Mouse (Mus musculus) forebrain, embryonic 11.5 days (tissue): ENCODE data around the gene Fam117a. TPM values are rescaled to one million over a fixed set of nuclear protein-coding genes. Genes with fewer than 3 reads are reported as not detected.
"Not testable (repeated sequence)": the region's sequence is repeated elsewhere in the genome, so short reads cannot be mapped to it uniquely, and the experiment has no call there.

Source experiments
- ATAC-seq: fragments of 200-750 bp; cut with Nextera tagmentation; replicated peaks from 2 replicates; pipeline ENCODE4 v1.8.0; 2017; ENCODE audit warnings: moderate TSS enrichment; ENCODE audit not compliant: low FRiP score
- DNase-seq: peaks from one replicate; pipeline ENCODE4 v3.0.0-alpha.2; 2017; ENCODE audit warnings: low spot score
- H3K27ac ChIP-seq: fragments of 300-500 bp; sonication (generic); 2 replicates; pipeline ENCODE4 v1.5.1; 2014; ENCODE audit warnings: low read depth, low read length
- H3K27me3 ChIP-seq: fragments of 300-500 bp; sonication (generic); 2 replicates; pipeline ENCODE4 v1.6.1; 2014; ENCODE audit warnings: mild to moderate bottlenecking, low read length, mixed read lengths; ENCODE audit not compliant: control insufficient read depth, insufficient read depth
- H3K36me3 ChIP-seq: fragments of 300-500 bp; sonication (generic); 2 replicates; pipeline ENCODE4 v1.6.1; 2014; ENCODE audit warnings: mild to moderate bottlenecking, low read length, moderate library complexity, mixed read lengths; ENCODE audit not compliant: control insufficient read depth, insufficient read depth
- H3K4me1 ChIP-seq: fragments of 300-500 bp; sonication (generic); replicated peaks from 2 replicates; pipeline ENCODE4 v1.6.1; 2014; ENCODE audit warnings: low read length, mixed read lengths; ENCODE audit not compliant: control insufficient read depth, insufficient read depth
- H3K4me2 ChIP-seq: fragments of 300-500 bp; sonication (generic); 2 replicates; pipeline ENCODE4 v1.6.1; 2014; ENCODE audit warnings: low read depth, mild to moderate bottlenecking, low read length, moderate library complexity, mixed read lengths; ENCODE audit not compliant: severe bottlenecking
- H3K4me3 ChIP-seq: fragments of 300-500 bp; sonication (generic); 2 replicates; pipeline ENCODE4 v1.5.1; 2014; ENCODE audit warnings: low read depth, low read length
- H3K9ac ChIP-seq: fragments of 300-500 bp; sonication (generic); 2 replicates; pipeline ENCODE4 v1.6.1; 2014; ENCODE audit warnings: low read length
- H3K9me3 ChIP-seq: fragments of 300-500 bp; sonication (generic); 2 replicates; pipeline ENCODE4 v1.6.1; 2016; ENCODE audit warnings: low read length, mixed read lengths; ENCODE audit not compliant: control insufficient read depth
- WGBS: fragments of 180-500 bp; shearing (Covaris S2); extraction: QIAGEN DNeasy Blood & Tissue Kit; methylation state at CpG from one replicate; pipeline ENCODE4 v1.1.7; 2014; 5-methylcytosine and 5-hydroxymethylcytosine counted together
- polyA plus RNA-seq: library from polyadenylated mRNA; unstranded; fragments of >200 nt; fragmentation: Nextera tagmentation; extraction: Ambion mirVana; gene quantifications from 2 replicates; pipeline ENCODE4 v1.2.1, GENCODE M21; 2014

Gene Fam117a
- polyA plus RNA-seq, 1 experiment from 2014 or later, result 8.9 TPM

- Histone ChIP-seq H3K4me2 (no peak overlapping the region), H3K27ac (no peak overlapping the region), H3K9me3 (no peaks in the 10 kb centered on the region), H3K4me1 (peaks cover 2% of the 10 kb centered on the region; the same call in 1 of the 2 replicates), H3K27me3 (no peaks in the 10 kb centered on the region), H3K9ac (no peak overlapping the region), H3K4me3 (no peak overlapping the region), H3K36me3 (no peaks in the 10 kb centered on the region)
- DNase-seq (no peak), ATAC-seq (no peak)
- WGBS, result 80% methylated on average over 4 of the region's 4 CpGs
Observed at GRCm38 (mm10) chr11:95405771-95406170, 69.0 kb downstream of the Fam117a start.

- H3K4me2 ChIP-seq, H3K9me3 ChIP-seq, H3K4me3 ChIP-seq, H3K4me1 ChIP-seq, H3K9ac ChIP-seq, H3K27ac ChIP-seq, DNase-seq, ATAC-seq, H3K27me3 ChIP-seq, H3K36me3 ChIP-seq: not testable (repeated sequence)
- 95% methylated on average over 5 of the region's 5 CpGs for WGBS
Observed at GRCm38 (mm10) chr11:95406398-95406797, 69.6 kb downstream of the Fam117a start.

GRCm38 (mm10) chr11:95409450-95410112 lies 72.8 kb downstream of the Fam117a start:
- Histone ChIP-seq H3K9ac (no peak overlapping the region), H3K27ac (no peak overlapping the region), H3K36me3 (no peaks in the 10 kb centered on the region), H3K4me3 (no peak overlapping the region), H3K4me1 (no peaks in the 10 kb centered on the region), H3K9me3 (no peaks in the 10 kb centered on the region), H3K4me2 (no peak overlapping the region), H3K27me3 (peaks cover 2% of the 10 kb centered on the region; the same call in 1 of the 2 replicates)
- DNase-seq (no peak), ATAC-seq (no peak)
- 90% methylated on average over 10 of the region's 10 CpGs for WGBS

GRCm38 (mm10) chr11:95411453-95412013 lies 74.7 kb downstream of the Fam117a start:
- Histone ChIP-seq H3K4me2 (no peak overlapping the region), H3K27me3 (peaks cover 2% of the 10 kb centered on the region; the same call in 1 of the 2 replicates), H3K4me3 (no peak overlapping the region), H3K27ac (no peak overlapping the region), H3K36me3 (no peaks in the 10 kb centered on the region), H3K4me1 (peaks cover 3% of the 10 kb centered on the region; the same call in 1 of the 2 replicates), H3K9ac (no peak overlapping the region), H3K9me3 (no peaks in the 10 kb centered on the region)
- DNase-seq (no peak), ATAC-seq (no peak)
- WGBS, result 69% methylated on average over 6 of the region's 6 CpGs

- H3K27me3 ChIP-seq, result peaks cover 2% of the 10 kb centered on the region; the same call in 1 of the 2 replicates
- peaks cover 3% of the 10 kb centered on the region; the same call in 1 of the 2 replicates for H3K4me1 ChIP-seq
- no peak overlapping the region for H3K9ac ChIP-seq
- ATAC-seq, result no peak
- no peak overlapping the region for H3K4me3 ChIP-seq
- H3K9me3 ChIP-seq, result no peaks in the 10 kb centered on the region
- no peak overlapping the region for H3K4me2 ChIP-seq
- H3K36me3 ChIP-seq, result no peaks in the 10 kb centered on the region
- no peak overlapping the region for H3K27ac ChIP-seq
- WGBS, result 94% methylated on average over 3 of the region's 3 CpGs
- DNase-seq, result no peak
Observed at GRCm38 (mm10) chr11:95412615-95413014, 75.8 kb downstream of the Fam117a start.

- ATAC-seq, result peak; percentile 82
Observed at GRCm38 (mm10) chr11:95413641-95414535, 77.1 kb downstream of the Fam117a start, which contains the start of gene Spop. Gene Spop (plus strand): TSS chr11:95414080.

GRCm38 (mm10) chr11:95414536-95415161 lies 77.8 kb downstream of the Fam117a start:
- peaks cover 3% of the 10 kb centered on the region; the same call in 1 of the 2 replicates for H3K4me1 ChIP-seq
- peak; percentile 89 for ATAC-seq
- H3K27me3 ChIP-seq, result peaks cover 2% of the 10 kb centered on the region; the same call in 1 of the 2 replicates
- H3K9me3 ChIP-seq, result no peaks in the 10 kb centered on the region
- peak overlapping the region; percentile 46 for H3K4me3 ChIP-seq
- peak overlapping the region; percentile 64 for H3K9ac ChIP-seq
- under 1% methylated on average over 28 of the region's 28 CpGs for WGBS
- peak overlapping the region; percentile 93 for H3K27ac ChIP-seq
- H3K36me3 ChIP-seq, result no peaks in the 10 kb centered on the region
- H3K4me2 ChIP-seq, result peak overlapping the region; percentile 62
- DNase-seq, result peak; percentile 99

More at GRCm38 (mm10) chr11:95413641-95414535, 77.1 kb downstream of the Fam117a start, which contains the start of gene Spop:
- Histone ChIP-seq H3K9ac (peak within 1 kb of the TSS; percentile 64), H3K27me3 (peaks cover 2% of the 10 kb centered on the region; the same call in 1 of the 2 replicates), H3K27ac (peak within 1 kb of the TSS; percentile 93), H3K4me2 (peak within 1 kb of the TSS; percentile 62), H3K36me3 (no peaks in the 10 kb centered on the region), H3K9me3 (no peaks in the 10 kb centered on the region), H3K4me1 (peaks cover 3% of the 10 kb centered on the region; the same call in 1 of the 2 replicates), H3K4me3 (peak within 1 kb of the TSS; percentile 46)
- 3% methylated on average over 51 of the region's 58 CpGs for WGBS
- peak; percentile 95 for DNase-seq

GRCm38 (mm10) chr11:95415931-95416330 lies 79.1 kb downstream of the Fam117a start:
- DNase-seq (no peak), ATAC-seq (no peak)
- Histone ChIP-seq H3K27ac (no peak overlapping the region), H3K4me1 (peaks cover 3% of the 10 kb centered on the region; the same call in 1 of the 2 replicates), H3K4me3 (peak overlapping the region; percentile 46; the same call in 1 of the 2 replicates), H3K4me2 (peak overlapping the region; percentile 62), H3K36me3 (no peaks in the 10 kb centered on the region), H3K27me3 (peaks cover 2% of the 10 kb centered on the region; the same call in 1 of the 2 replicates), H3K9me3 (no peaks in the 10 kb centered on the region), H3K9ac (no peak overlapping the region)
